Mouse (Mus musculus): ENCODE data around the gene Ccdc125.

Gene Ccdc125

GRCm38 (mm10) chr13:100669291-100670022, at the start of gene Ccdc125:
Gene Ccdc125, plus strand, starts transcription at chr13:100669717.
- DNase-seq (ENCODE audit: low spot score in 2 of 2) = no peak

GRCm38 (mm10) chr13:100622241-100622640, 47.3 kb upstream of the Ccdc125 start:
- DNase-seq (ENCODE audit: low spot score in 2 of 2) = no peak

GRCm38 (mm10) chr13:100634106-100634691, 35.3 kb upstream of the Ccdc125 start:
- DNase-seq (ENCODE audit: low spot score in 2 of 2) = no peak

GRCm38 (mm10) chr13:100642471-100643209, 26.9 kb upstream of the Ccdc125 start:
- no peak for DNase-seq (ENCODE audit: low spot score in 2 of 2)

- DNase-seq (ENCODE audit: low spot score in 2 of 2) = no peak
Observed at GRCm38 (mm10) chr13:100648223-100648622, 21.3 kb upstream of the Ccdc125 start.

- DNase-seq (ENCODE audit: low spot score in 2 of 2) = peak; percentile 87 to 90
Observed at GRCm38 (mm10) chr13:100650550-100651438, 18.7 kb upstream of the Ccdc125 start, which contains the start of the genes Ak6 and Rad17. Gene Ak6, plus strand, starts transcription at chr13:100650979. Gene Rad17, minus strand, starts transcription at chr13:100651051.

GRCm38 (mm10) chr13:100651439-100652186, 17.9 kb upstream of the Ccdc125 start, which contains the start of gene Taf9:
Gene Taf9, plus strand, starts transcription at chr13:100651579.
- DNase-seq (ENCODE audit: low spot score in 2 of 2) = no peak

- DNase-seq (ENCODE audit: low spot score in 2 of 2) = no peak
Observed at GRCm38 (mm10) chr13:100658091-100658490, 11.4 kb upstream of the Ccdc125 start.

- peak in 1 of 2 experiments; percentile 10 for DNase-seq (ENCODE audit: low spot score in 2 of 2)
Observed at GRCm38 (mm10) chr13:100659864-100660456, 9.6 kb upstream of the Ccdc125 start.

GRCm38 (mm10) chr13:100670181-100670741, 744 bp downstream of the Ccdc125 start:
- DNase-seq (ENCODE audit: low spot score in 2 of 2) = no peak

GRCm38 (mm10) chr13:100675936-100676635, 6.6 kb downstream of the Ccdc125 start:
- DNase-seq (ENCODE audit: low spot score in 2 of 2) = no peak

- DNase-seq (ENCODE audit: low spot score in 2 of 2) = no peak
Observed at GRCm38 (mm10) chr13:100681615-100682014, 12.1 kb downstream of the Ccdc125 start.

- no peak for DNase-seq (ENCODE audit: low spot score in 2 of 2)
Observed at GRCm38 (mm10) chr13:100682837-100683236, 13.3 kb downstream of the Ccdc125 start.

GRCm38 (mm10) chr13:100684355-100684754, 14.8 kb downstream of the Ccdc125 start:
- DNase-seq (ENCODE audit: low spot score in 2 of 2) = no peak

- DNase-seq (ENCODE audit: low spot score in 2 of 2) = no peak
Observed at GRCm38 (mm10) chr13:100687513-100687912, 18.0 kb downstream of the Ccdc125 start.

GRCm38 (mm10) chr13:100697541-100697940, 28.0 kb downstream of the Ccdc125 start:
- no peak for DNase-seq (ENCODE audit: low spot score in 2 of 2)

GRCm38 (mm10) chr13:100698866-100699265, 29.3 kb downstream of the Ccdc125 start:
- DNase-seq (ENCODE audit: low spot score in 2 of 2) = no peak

GRCm38 (mm10) chr13:100703468-100703867, 34.0 kb downstream of the Ccdc125 start:
- DNase-seq (ENCODE audit: low spot score in 2 of 2) = no peak

- no peak for DNase-seq (ENCODE audit: low spot score in 2 of 2)
Observed at GRCm38 (mm10) chr13:100706206-100706605, 36.7 kb downstream of the Ccdc125 start.
